Mouse (Mus musculus) hindbrain, embryonic 14.5 days (tissue): Measurements from ENCODE around the gene Gal3st2b. TPM values are rescaled to one million over a fixed set of nuclear protein-coding genes. Genes with fewer than 3 reads are reported as not detected.
"Not testable (repeated sequence)": the region's sequence is repeated elsewhere in the genome, so short reads cannot be mapped to it uniquely, and the experiment has no call there.

Experiments used
- ATAC-seq: fragments of 200-750 bp; cut with Nextera tagmentation; 2 replicates; pipeline ENCODE4 v1.8.0; 2017; ENCODE audit warnings: moderate number of reproducible peaks, mild to moderate bottlenecking, moderate TSS enrichment, moderate library complexity; ENCODE audit not compliant: low FRiP score
- DNase-seq: peaks from one replicate; pipeline ENCODE4 v3.0.0-alpha.2; 2015; ENCODE audit warnings: low spot score
- H3K27ac ChIP-seq: fragments of 300-500 bp; sonication (generic); 2 replicates; pipeline ENCODE4 v1.5.1; 2014; ENCODE audit warnings: mild to moderate bottlenecking, moderate library complexity
- H3K27me3 ChIP-seq: fragments of 300-500 bp; sonication (generic); 2 replicates; pipeline ENCODE4 v1.6.1; 2014; ENCODE audit warnings: mild to moderate bottlenecking, low read length, mixed read lengths; ENCODE audit not compliant: control insufficient read depth, insufficient read depth
- H3K36me3 ChIP-seq: fragments of 300-500 bp; sonication (generic); replicated peaks from 2 replicates; pipeline ENCODE4 v1.6.1; 2014; ENCODE audit not compliant: control insufficient read depth, insufficient read depth
- H3K4me1 ChIP-seq: fragments of 300-500 bp; sonication (generic); replicated peaks from 2 replicates; pipeline ENCODE4 v1.6.1; 2014; ENCODE audit warnings: antibody characterized with exemption, low read length, mixed read lengths; ENCODE audit not compliant: control insufficient read depth, insufficient read depth
- H3K4me2 ChIP-seq: fragments of 300-500 bp; sonication (generic); replicated peaks from 2 replicates; pipeline ENCODE4 v1.6.1; 2014; ENCODE audit warnings: mild to moderate bottlenecking, moderate library complexity
- H3K4me3 ChIP-seq: fragments of 300-500 bp; sonication (generic); replicated peaks from 2 replicates; pipeline ENCODE4 v1.5.1; 2014; ENCODE audit warnings: mild to moderate bottlenecking, low read length
- H3K9ac ChIP-seq: fragments of 300-500 bp; sonication (generic); 2 replicates; pipeline ENCODE4 v1.6.1; 2014
- H3K9me3 ChIP-seq: fragments of 300-500 bp; sonication (generic); 2 replicates; pipeline ENCODE4 v1.6.1; 2016; ENCODE audit warnings: low read length; ENCODE audit not compliant: control insufficient read depth
- WGBS: fragments of 180-500 bp; shearing (Covaris S2); extraction: QIAGEN DNeasy Blood & Tissue Kit; methylation state at CpG from one replicate; pipeline ENCODE4 v1.1.7; 2014; 5-methylcytosine and 5-hydroxymethylcytosine counted together
- polyA plus RNA-seq: library from polyadenylated mRNA; unstranded; fragments of >200 nt; fragmentation: Nextera tagmentation; extraction: Ambion mirVana; gene quantifications from 2 replicates; pipeline ENCODE4 v1.2.1, GENCODE M21; 2014

Gal3st2b gene
- polyA plus RNA-seq, result 0.07 TPM in 1 of 2 replicates, not detected in the other

GRCm38 (mm10) chr1:93918011-93918410 is at the start of gene Gal3st2b:
Gene Gal3st2b (plus strand): TSS chr1:93918311.
- not testable (repeated sequence) for H3K4me1 ChIP-seq, H3K4me2 ChIP-seq, H3K36me3 ChIP-seq, DNase-seq, H3K9me3 ChIP-seq, H3K4me3 ChIP-seq, ATAC-seq, H3K27ac ChIP-seq, H3K9ac ChIP-seq, H3K27me3 ChIP-seq
- 90% methylated on average over 2 of the region's 2 CpGs for WGBS

- H3K4me1 ChIP-seq, H3K36me3 ChIP-seq, H3K4me3 ChIP-seq, H3K9me3 ChIP-seq, H3K27me3 ChIP-seq, ATAC-seq, DNase-seq, H3K9ac ChIP-seq, H3K4me2 ChIP-seq, H3K27ac ChIP-seq: not testable (repeated sequence)
- WGBS, result 88% methylated on average over 1 of the region's 1 CpGs
Measured at GRCm38 (mm10) chr1:93871594-93872105, 46.5 kb upstream of the Gal3st2b start.

GRCm38 (mm10) chr1:93874405-93874804 is 43.7 kb upstream of the Gal3st2b start:
- not testable (repeated sequence) for H3K9ac ChIP-seq, ATAC-seq, H3K4me1 ChIP-seq, H3K4me2 ChIP-seq, H3K27ac ChIP-seq, H3K4me3 ChIP-seq, H3K27me3 ChIP-seq, H3K36me3 ChIP-seq, DNase-seq, H3K9me3 ChIP-seq
- WGBS, result 95% methylated on average over 10 of the region's 22 CpGs

GRCm38 (mm10) chr1:93881778-93882177 is 36.3 kb upstream of the Gal3st2b start:
- H3K4me3 ChIP-seq, H3K36me3 ChIP-seq, H3K9ac ChIP-seq, H3K27ac ChIP-seq, H3K27me3 ChIP-seq, ATAC-seq, DNase-seq, H3K9me3 ChIP-seq, H3K4me1 ChIP-seq, H3K4me2 ChIP-seq: not testable (repeated sequence)
- no CpG with 5 or more reads among the region's 11 CpGs for WGBS

- not testable (repeated sequence) for H3K4me1 ChIP-seq, H3K27ac ChIP-seq, H3K9me3 ChIP-seq, H3K9ac ChIP-seq, ATAC-seq, DNase-seq, H3K4me3 ChIP-seq, H3K4me2 ChIP-seq, H3K27me3 ChIP-seq, H3K36me3 ChIP-seq
- WGBS, result 80% methylated on average over 1 of the region's 1 CpGs
Measured at GRCm38 (mm10) chr1:93890936-93891335, 27.2 kb upstream of the Gal3st2b start.

DNA sequence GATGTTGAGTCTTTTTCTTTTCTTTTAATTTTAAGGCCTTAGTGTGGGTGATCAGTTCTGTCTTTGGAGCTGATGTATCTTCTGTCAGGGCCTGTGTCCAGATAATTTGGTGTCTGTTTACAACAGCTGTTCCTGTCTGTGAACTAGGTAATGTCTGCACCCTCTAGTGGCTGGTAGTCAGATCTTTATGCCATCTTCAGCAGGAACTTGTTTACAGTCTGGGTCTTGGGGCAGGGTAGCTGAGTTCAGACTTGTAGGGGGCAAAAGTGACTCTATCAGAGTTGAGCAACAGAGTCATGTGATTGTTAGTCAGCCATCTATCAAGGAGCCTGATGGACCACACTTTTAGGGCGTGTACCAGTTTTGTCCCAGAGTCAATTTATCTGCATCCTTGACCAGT is 20.7 kb upstream of the Gal3st2b start:
- no CpG with 5 or more reads among the region's 1 CpGs for WGBS

DNA sequence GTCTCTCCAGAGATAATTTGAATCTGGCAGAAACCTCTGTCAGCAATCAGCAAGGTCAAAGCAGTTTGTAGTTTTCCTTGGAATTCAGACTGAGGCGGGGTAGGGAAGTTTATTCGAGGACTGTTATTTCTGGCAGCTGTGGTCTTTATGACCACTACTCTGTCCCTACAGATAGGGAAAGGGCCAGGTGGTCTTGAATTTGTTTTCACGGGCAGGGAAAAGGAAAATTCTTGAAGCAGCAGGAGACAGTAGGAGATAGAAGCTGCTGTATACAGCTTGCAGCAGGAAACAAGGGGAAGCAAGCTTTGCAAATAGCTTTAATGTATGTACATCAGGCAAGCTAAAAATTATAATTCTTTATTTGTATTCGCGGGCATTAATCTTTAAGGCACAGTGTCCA is 16.8 kb upstream of the Gal3st2b start:
- not testable (repeated sequence) for H3K36me3 ChIP-seq, H3K4me2 ChIP-seq, DNase-seq, H3K27me3 ChIP-seq, H3K27ac ChIP-seq, H3K9ac ChIP-seq, H3K9me3 ChIP-seq, H3K4me3 ChIP-seq, H3K4me1 ChIP-seq, ATAC-seq
- 90% methylated on average over 2 of the region's 5 CpGs for WGBS

More for the DNA sequence above, 20.7 kb upstream of the Gal3st2b start:
- not testable (repeated sequence) for DNase-seq, H3K36me3 ChIP-seq, H3K4me1 ChIP-seq, H3K27ac ChIP-seq, H3K4me3 ChIP-seq, H3K27me3 ChIP-seq, H3K9ac ChIP-seq, H3K9me3 ChIP-seq, H3K4me2 ChIP-seq, ATAC-seq

- 88% methylated on average over 3 of the region's 5 CpGs for WGBS
- H3K4me2 ChIP-seq, H3K9me3 ChIP-seq, ATAC-seq, H3K4me1 ChIP-seq, DNase-seq, H3K36me3 ChIP-seq, H3K27ac ChIP-seq, H3K27me3 ChIP-seq, H3K9ac ChIP-seq, H3K4me3 ChIP-seq: not testable (repeated sequence)
Measured at GRCm38 (mm10) chr1:93906690-93907089, 11.4 kb upstream of the Gal3st2b start.

DNA sequence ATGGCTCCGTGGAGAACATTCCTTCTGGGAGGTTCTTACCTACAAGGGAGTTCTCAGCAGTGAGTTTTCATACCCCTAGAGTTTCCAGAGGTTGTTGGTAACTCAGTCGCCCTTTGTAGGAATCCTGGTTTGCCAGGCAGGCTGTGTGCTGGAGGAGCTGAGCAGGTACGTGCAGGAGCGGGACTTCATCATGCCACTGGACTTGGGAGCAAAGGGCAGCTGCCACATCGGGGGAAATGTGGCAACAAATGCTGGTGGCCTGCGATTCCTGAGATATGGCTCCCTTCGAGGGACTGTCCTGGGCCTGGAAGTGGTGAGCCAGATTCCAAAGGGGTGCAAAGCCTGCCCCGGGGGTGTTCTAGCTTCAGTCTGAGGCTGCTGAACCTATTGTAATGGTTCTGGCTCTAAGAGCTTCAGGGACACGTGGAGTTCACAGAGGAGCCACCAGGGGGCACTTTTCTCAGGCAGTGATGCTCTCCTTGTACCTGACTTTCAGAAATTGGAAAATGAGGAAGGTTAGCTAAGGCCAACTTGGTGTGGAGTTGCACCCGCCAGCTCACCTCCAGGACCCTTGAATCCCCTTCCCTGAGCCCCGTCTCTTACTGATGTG is 9.0 kb upstream of the Gal3st2b start:
- not testable (repeated sequence) for H3K4me1 ChIP-seq, H3K4me2 ChIP-seq, H3K27ac ChIP-seq, H3K9me3 ChIP-seq, H3K4me3 ChIP-seq, H3K9ac ChIP-seq, DNase-seq, H3K27me3 ChIP-seq, H3K36me3 ChIP-seq, ATAC-seq
- no CpG with 5 or more reads among the region's 11 CpGs for WGBS

- H3K27ac ChIP-seq, H3K4me1 ChIP-seq, H3K9ac ChIP-seq, H3K36me3 ChIP-seq, H3K27me3 ChIP-seq, H3K9me3 ChIP-seq, DNase-seq, H3K4me3 ChIP-seq, H3K4me2 ChIP-seq: not testable (repeated sequence)
- WGBS, result no CpG with 5 or more reads among the region's 2 CpGs
- peak; percentile 58; the same call in 1 of the 2 replicates for ATAC-seq
Measured at GRCm38 (mm10) chr1:93911877-93912276, 6.2 kb upstream of the Gal3st2b start.
